Mouse (Mus musculus) ovary, postnatal 14 days (tissue): Measurements from ENCODE around the gene Map3k13.
"Not testable (repeated sequence)": the region's sequence is repeated elsewhere in the genome, so short reads cannot be mapped to it uniquely, and the experiment has no call there.

Experiments
- DNase-seq: peaks from one replicate; pipeline ENCODE4 v3.0.0; 2022; ENCODE audit warnings: low spot score

Map3k13 gene

GRCm38 (mm10) chr16:21793875-21794696 is at the start of gene Map3k13:
Map3k13 (plus strand) TSS chr16:21794346.
- peak; percentile 92 for DNase-seq

GRCm38 (mm10) chr16:21758447-21758846 is 35.7 kb upstream of the Map3k13 start:
- no peak for DNase-seq

GRCm38 (mm10) chr16:21768255-21768654 is 25.9 kb upstream of the Map3k13 start:
- DNase-seq = no peak

GRCm38 (mm10) chr16:21769667-21770066 is 24.5 kb upstream of the Map3k13 start:
- no peak for DNase-seq

- no peak for DNase-seq
Observed at GRCm38 (mm10) chr16:21774725-21775124, 19.4 kb upstream of the Map3k13 start.

- DNase-seq = no peak
Observed at GRCm38 (mm10) chr16:21778293-21778866, 15.8 kb upstream of the Map3k13 start.

- no peak for DNase-seq
Observed at GRCm38 (mm10) chr16:21779149-21779548, 15.0 kb upstream of the Map3k13 start.

- no peak for DNase-seq
Observed at GRCm38 (mm10) chr16:21781277-21781676, 12.9 kb upstream of the Map3k13 start.

- no peak for DNase-seq
Observed at GRCm38 (mm10) chr16:21781895-21782294, 12.3 kb upstream of the Map3k13 start.

GRCm38 (mm10) chr16:21782807-21783206 is 11.3 kb upstream of the Map3k13 start:
- no peak for DNase-seq

GRCm38 (mm10) chr16:21785000-21785399 is 9.1 kb upstream of the Map3k13 start:
- no peak for DNase-seq

- no peak for DNase-seq
Observed at GRCm38 (mm10) chr16:21786317-21786716, 7.8 kb upstream of the Map3k13 start.

- peak; percentile 52 for DNase-seq
Observed at GRCm38 (mm10) chr16:21787516-21788353, 6.4 kb upstream of the Map3k13 start, which contains the start of gene Ehhadh. Ehhadh (minus strand) TSS chr16:21787807.

GRCm38 (mm10) chr16:21788581-21788980 is 5.6 kb upstream of the Map3k13 start:
- no peak for DNase-seq

- no peak for DNase-seq
Observed at GRCm38 (mm10) chr16:21789180-21789579, 5.0 kb upstream of the Map3k13 start.

GRCm38 (mm10) chr16:21790469-21790868 is 3.7 kb upstream of the Map3k13 start:
- no peak for DNase-seq

GRCm38 (mm10) chr16:21791779-21792178 is 2.4 kb upstream of the Map3k13 start:
- no peak for DNase-seq

- DNase-seq = not testable (repeated sequence)
Observed at GRCm38 (mm10) chr16:21793080-21793810, 901 bp upstream of the Map3k13 start.

- no peak for DNase-seq
Observed at GRCm38 (mm10) chr16:21794697-21795045, 525 bp downstream of the Map3k13 start.

GRCm38 (mm10) chr16:21795071-21795470 is 925 bp downstream of the Map3k13 start:
- no peak for DNase-seq

- DNase-seq = no peak
Observed at GRCm38 (mm10) chr16:21804258-21804657, 10.1 kb downstream of the Map3k13 start.

GRCm38 (mm10) chr16:21806892-21807291 is 12.7 kb downstream of the Map3k13 start:
- no peak for DNase-seq
